Mouse (Mus musculus) kidney, embryonic 14.5 days (tissue): ENCODE measurements at regions not wholly inside any gene's neighbourhood (a gene's known extent, or its start where the extent isn't known, plus 50 kb on each side); places are given as distances from the start of the nearest gene placed in this dataset.
"Not testable (repeated sequence)": the region's sequence is repeated elsewhere in the genome, so short reads cannot be mapped to it uniquely, and the experiment has no call there.

ENCODE experiments used
- ATAC-seq: fragments of 200-750 bp; cut with Nextera tagmentation; 2 replicates; pipeline ENCODE4 v1.8.0; 2017; ENCODE audit warnings: moderate number of reproducible peaks, mild to moderate bottlenecking, moderate TSS enrichment, moderate library complexity; ENCODE audit not compliant: low FRiP score, low TSS enrichment
- H3K27ac ChIP-seq: fragments of 300-500 bp; sonication (generic); 2 replicates; pipeline ENCODE4 v1.5.1; 2014; ENCODE audit warnings: low read depth, mild to moderate bottlenecking, low read length, moderate library complexity, mixed read lengths
- H3K27me3 ChIP-seq: fragments of 300-500 bp; sonication (generic); 2 replicates; pipeline ENCODE4 v1.6.1; 2014; ENCODE audit warnings: mild to moderate bottlenecking, low read length; ENCODE audit not compliant: control insufficient read depth, insufficient read depth
- H3K36me3 ChIP-seq: fragments of 300-500 bp; sonication (generic); 2 replicates; pipeline ENCODE4 v1.6.1; 2014; ENCODE audit warnings: low read length, mixed read lengths; ENCODE audit not compliant: control insufficient read depth, insufficient read depth
- H3K4me1 ChIP-seq: fragments of 300-500 bp; sonication (generic); 2 replicates; pipeline ENCODE4 v1.6.1; 2014; ENCODE audit warnings: low read length, mixed read lengths; ENCODE audit not compliant: control insufficient read depth, insufficient read depth
- H3K4me2 ChIP-seq: fragments of 300-500 bp; sonication (generic); replicated peaks from 2 replicates; pipeline ENCODE4 v1.6.1; 2014; ENCODE audit warnings: low read depth, mild to moderate bottlenecking, low read length
- H3K4me3 ChIP-seq: fragments of 300-500 bp; sonication (generic); 2 replicates; pipeline ENCODE4 v1.5.1; 2014; ENCODE audit warnings: mild to moderate bottlenecking, low read length
- H3K9ac ChIP-seq: fragments of 300-500 bp; sonication (generic); 2 replicates; pipeline ENCODE4 v1.6.1; 2014; ENCODE audit warnings: low read depth, mild to moderate bottlenecking, low read length, moderate library complexity
- H3K9me3 ChIP-seq: fragments of 300-500 bp; sonication (generic); 2 replicates; pipeline ENCODE4 v1.6.1; 2016; ENCODE audit warnings: low read length; ENCODE audit not compliant: control insufficient read depth
- WGBS: fragments of 180-500 bp; shearing (Covaris S2); extraction: QIAGEN DNeasy Blood & Tissue Kit; methylation state at CpG from one replicate; pipeline ENCODE4 v1.1.7; 2014; 5-methylcytosine and 5-hydroxymethylcytosine counted together

- H3K4me3 ChIP-seq: no peak overlapping the region
- no peak overlapping the region for H3K27ac ChIP-seq
- H3K36me3 ChIP-seq: no peaks in the 10 kb centered on the region
- no peaks in the 10 kb centered on the region for H3K9me3 ChIP-seq
- H3K4me1 ChIP-seq: no peaks in the 10 kb centered on the region
- no peaks in the 10 kb centered on the region for H3K27me3 ChIP-seq
- H3K4me2 ChIP-seq: no peak overlapping the region
- ATAC-seq: no peak
- H3K9ac ChIP-seq: no peak overlapping the region
Observed at GRCm38 (mm10) chr16:46840764-46841163, 342.4 kb upstream of the Nectin3 start.

- Histone ChIP-seq H3K4me3 (no peak overlapping the region), H3K27ac (no peak overlapping the region), H3K36me3 (no peaks in the 10 kb centered on the region), H3K27me3 (no peaks in the 10 kb centered on the region), H3K9me3 (no peaks in the 10 kb centered on the region), H3K9ac (no peak overlapping the region), H3K4me1 (no peaks in the 10 kb centered on the region), H3K4me2 (no peak overlapping the region)
- ATAC-seq: no peak
- WGBS: 89% methylated on average over 2 of the region's 2 CpGs
Observed at GRCm38 (mm10) chr16:46825147-46825546, 326.8 kb upstream of the Nectin3 start.

- Histone ChIP-seq H3K27me3 (no peaks in the 10 kb centered on the region), H3K9ac (no peak overlapping the region), H3K4me3 (no peak overlapping the region), H3K27ac (no peak overlapping the region), H3K9me3 (no peaks in the 10 kb centered on the region), H3K4me2 (no peak overlapping the region), H3K4me1 (no peaks in the 10 kb centered on the region), H3K36me3 (no peaks in the 10 kb centered on the region)
- no peak for ATAC-seq
- WGBS: 58% methylated on average over 3 of the region's 3 CpGs
Observed at GRCm38 (mm10) chr16:46822753-46823152, 324.4 kb upstream of the Nectin3 start.

- H3K4me1 ChIP-seq: no peaks in the 10 kb centered on the region
- H3K27ac ChIP-seq: no peak overlapping the region
- no peaks in the 10 kb centered on the region for H3K9me3 ChIP-seq
- no peak for ATAC-seq
- no peak overlapping the region for H3K4me3 ChIP-seq
- WGBS: 100% methylated on average over 1 of the region's 1 CpGs
- H3K36me3 ChIP-seq: no peaks in the 10 kb centered on the region
- no peak overlapping the region for H3K4me2 ChIP-seq
- no peaks in the 10 kb centered on the region for H3K27me3 ChIP-seq
- no peak overlapping the region for H3K9ac ChIP-seq
Observed at GRCm38 (mm10) chr16:46818215-46818614, 319.9 kb upstream of the Nectin3 start.

GRCm38 (mm10) chr16:46811835-46812234 is 313.5 kb upstream of the Nectin3 start:
- H3K4me2 ChIP-seq, H3K9me3 ChIP-seq, H3K4me1 ChIP-seq, H3K27me3 ChIP-seq, H3K9ac ChIP-seq, H3K27ac ChIP-seq, H3K4me3 ChIP-seq, ATAC-seq, H3K36me3 ChIP-seq: not testable (repeated sequence)

GRCm38 (mm10) chr16:46807476-46807875 is 309.2 kb upstream of the Nectin3 start:
- Histone ChIP-seq H3K9me3 (no peaks in the 10 kb centered on the region), H3K4me3 (no peak overlapping the region), H3K36me3 (no peaks in the 10 kb centered on the region), H3K9ac (no peak overlapping the region), H3K27me3 (no peaks in the 10 kb centered on the region), H3K4me1 (no peaks in the 10 kb centered on the region), H3K4me2 (no peak overlapping the region), H3K27ac (no peak overlapping the region)
- WGBS: 93% methylated on average over 2 of the region's 2 CpGs
- no peak for ATAC-seq

GRCm38 (mm10) chr16:46776367-46776766 is 278.0 kb upstream of the Nectin3 start:
- no peak overlapping the region for H3K4me3 ChIP-seq
- peak; percentile 73; the same call in 1 of the 2 replicates for ATAC-seq
- H3K4me2 ChIP-seq: no peak overlapping the region
- no peak overlapping the region for H3K27ac ChIP-seq
- no peaks in the 10 kb centered on the region for H3K4me1 ChIP-seq
- no peak overlapping the region for H3K9ac ChIP-seq
- H3K27me3 ChIP-seq: no peaks in the 10 kb centered on the region
- H3K36me3 ChIP-seq: no peaks in the 10 kb centered on the region
- WGBS: 65% methylated on average over 5 of the region's 5 CpGs
- H3K9me3 ChIP-seq: no peaks in the 10 kb centered on the region

GRCm38 (mm10) chr16:46769383-46769782 is 271.1 kb upstream of the Nectin3 start:
- ATAC-seq: no peak
- Histone ChIP-seq H3K4me3 (no peak overlapping the region), H3K27me3 (no peaks in the 10 kb centered on the region), H3K4me1 (no peaks in the 10 kb centered on the region), H3K9ac (no peak overlapping the region), H3K27ac (no peak overlapping the region), H3K4me2 (no peak overlapping the region), H3K9me3 (no peaks in the 10 kb centered on the region), H3K36me3 (no peaks in the 10 kb centered on the region)
- WGBS: 55% methylated on average over 4 of the region's 4 CpGs

- no peaks in the 10 kb centered on the region for H3K36me3 ChIP-seq
- no peaks in the 10 kb centered on the region for H3K9me3 ChIP-seq
- no peak overlapping the region for H3K4me3 ChIP-seq
- no peak overlapping the region for H3K27ac ChIP-seq
- no peak for ATAC-seq
- H3K9ac ChIP-seq: no peak overlapping the region
- no peak overlapping the region for H3K4me2 ChIP-seq
- 56% methylated on average over 1 of the region's 1 CpGs for WGBS
- H3K4me1 ChIP-seq: no peaks in the 10 kb centered on the region
- H3K27me3 ChIP-seq: no peaks in the 10 kb centered on the region
Observed at GRCm38 (mm10) chr16:46768376-46768775, 270.1 kb upstream of the Nectin3 start.

- 78% methylated on average over 4 of the region's 4 CpGs for WGBS
Observed at GRCm38 (mm10) chr16:46735140-46735539, 236.8 kb upstream of the Nectin3 start.

More at GRCm38 (mm10) chr16:46735140-46735539, 236.8 kb upstream of the Nectin3 start:
- H3K9ac ChIP-seq: no peak overlapping the region
- no peaks in the 10 kb centered on the region for H3K36me3 ChIP-seq
- no peak overlapping the region for H3K27ac ChIP-seq
- no peak overlapping the region for H3K4me2 ChIP-seq
- ATAC-seq: no peak
- no peaks in the 10 kb centered on the region for H3K4me1 ChIP-seq
- no peaks in the 10 kb centered on the region for H3K9me3 ChIP-seq
- no peak overlapping the region for H3K4me3 ChIP-seq
- H3K27me3 ChIP-seq: no peaks in the 10 kb centered on the region
